Mouse (Mus musculus) heart, adult 9 months (tissue): ENCODE measurements around the gene Gtf2b.

Experiments used
- DNase-seq, 2 experiments: peaks; one replicate each; pipeline ENCODE4 v3.0.0; 2022; ENCODE audit warnings: low spot score in 2 of 2

Gene Gtf2b

DNA sequence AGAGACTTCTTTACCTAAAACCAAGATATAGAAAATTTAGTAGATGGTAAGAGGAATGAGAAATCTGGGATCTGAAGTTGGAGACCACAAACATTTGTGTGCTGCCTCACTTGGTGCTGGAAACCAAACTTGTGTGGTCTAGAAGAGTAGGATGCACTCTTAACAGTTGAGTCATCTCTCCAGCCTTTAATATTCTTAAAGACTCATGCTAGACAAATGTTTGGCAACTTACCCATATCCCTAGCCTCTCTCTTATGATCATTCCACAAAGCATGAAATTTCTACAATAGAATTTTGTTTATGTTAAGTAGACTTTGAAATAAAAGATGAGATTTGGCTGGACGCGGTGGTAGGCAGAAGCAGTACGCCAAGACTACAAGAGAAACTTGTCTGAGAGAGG is 52.7 kb downstream of the Gtf2b start:
- DNase-seq = no peak

DNA sequence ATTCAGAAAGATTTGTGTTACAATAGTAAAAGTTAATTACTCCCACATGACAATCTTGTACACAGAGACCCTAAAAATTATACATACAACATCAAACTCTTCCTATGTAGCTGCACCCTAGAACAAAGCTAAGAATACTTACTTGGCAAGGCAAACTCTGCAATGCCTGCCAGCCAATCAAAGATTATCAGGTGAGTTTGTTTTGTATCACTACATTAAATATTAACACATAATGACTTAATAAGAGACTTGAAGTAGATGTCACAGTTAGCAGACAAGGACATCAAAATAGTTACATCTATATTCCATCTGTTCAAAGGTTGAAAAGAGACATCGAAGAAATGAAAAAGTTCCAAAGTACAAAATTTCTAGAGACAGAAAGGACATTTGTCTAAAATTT is 58.8 kb downstream of the Gtf2b start:
- no peak for DNase-seq

DNA sequence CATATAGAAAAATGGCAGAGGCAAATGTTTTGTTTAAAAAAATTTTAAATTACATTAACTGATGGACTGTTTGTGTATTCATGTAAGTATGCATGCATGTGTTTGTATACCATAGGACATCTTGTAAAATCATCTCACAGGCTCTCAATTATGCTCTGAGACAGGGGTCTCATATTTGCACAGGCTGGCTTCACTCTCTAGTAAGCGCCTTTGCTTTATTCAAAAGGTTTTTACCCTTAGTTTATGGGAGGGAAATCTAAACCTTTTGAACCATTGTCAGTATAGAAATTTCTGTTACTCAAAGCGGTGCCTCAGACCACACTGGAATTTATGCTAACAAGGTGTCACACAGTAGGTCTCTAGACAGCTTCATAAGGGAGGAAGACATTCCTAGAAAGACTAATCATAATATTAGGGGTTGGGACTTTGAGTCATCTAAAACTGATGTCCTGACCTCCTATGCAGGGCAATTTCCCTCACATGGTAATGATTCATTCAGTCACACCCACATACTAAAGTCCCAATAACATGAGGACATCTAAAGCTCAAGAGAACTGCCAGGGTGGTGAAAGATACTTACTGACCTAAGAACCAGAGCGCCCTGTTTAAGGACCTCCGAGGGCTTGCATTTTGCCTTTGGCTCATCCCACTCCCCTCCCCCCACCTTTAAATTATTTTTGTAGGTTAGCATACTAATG is 61.8 kb downstream of the Gtf2b start:
- DNase-seq = no peak

DNA sequence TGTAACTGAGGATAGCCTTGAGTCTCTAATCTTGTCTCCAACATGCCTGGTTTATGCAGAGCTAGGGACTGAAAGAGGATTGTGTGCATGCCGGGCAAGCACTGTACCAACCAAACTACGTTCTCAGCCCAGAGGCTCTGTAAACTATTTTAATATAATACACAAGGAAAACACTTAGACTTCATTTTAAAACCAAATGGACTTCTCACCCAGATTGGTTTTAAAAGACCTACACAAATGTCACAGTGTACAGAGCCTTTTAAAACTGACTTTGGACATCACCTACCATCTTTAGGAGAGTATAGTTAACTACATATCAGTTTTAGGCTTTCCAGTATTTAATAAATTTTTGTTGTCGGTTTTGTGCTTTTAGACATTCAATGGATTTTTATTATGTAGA is 68.1 kb downstream of the Gtf2b start:
- DNase-seq = no peak
